Mouse (Mus musculus): Measurements from ENCODE around the gene Fkbp15.

Fkbp15 gene

GRCm38 (mm10) chr4:62360088-62360804 lies at the start of gene Fkbp15, which contains the start of gene Slc31a1:
Gene Fkbp15 (minus strand): TSS chr4:62360548.
Gene Slc31a1 (plus strand): TSS chr4:62360727.
- peak; percentile 92 to 95 for DNase-seq

GRCm38 (mm10) chr4:62409615-62410014 lies 49.3 kb upstream of the Fkbp15 start:
- peak in 1 of 2 experiments; percentile 7 for DNase-seq

- DNase-seq, result peak; percentile 94 to 96
Observed at GRCm38 (mm10) chr4:62408601-62409282, 48.4 kb upstream of the Fkbp15 start, which contains the start of the genes Cdc26 and Prpf4. Gene Cdc26 (minus strand): TSS chr4:62408642. Gene Prpf4 (plus strand): TSS chr4:62408797.

- peak; percentile 64 to 68 for DNase-seq
Observed at GRCm38 (mm10) chr4:62407730-62408582, 47.6 kb upstream of the Fkbp15 start.

GRCm38 (mm10) chr4:62406133-62406532 lies 45.8 kb upstream of the Fkbp15 start:
- no peak for DNase-seq

- no peak for DNase-seq
Observed at GRCm38 (mm10) chr4:62398956-62399355, 38.6 kb upstream of the Fkbp15 start.

- DNase-seq, result no peak
Observed at GRCm38 (mm10) chr4:62397616-62398365, 37.4 kb upstream of the Fkbp15 start.

- no peak for DNase-seq
Observed at GRCm38 (mm10) chr4:62395806-62396205, 35.5 kb upstream of the Fkbp15 start.

- no peak for DNase-seq
Observed at GRCm38 (mm10) chr4:62393459-62393858, 33.1 kb upstream of the Fkbp15 start.

- no peak for DNase-seq
Observed at GRCm38 (mm10) chr4:62391892-62392291, 31.5 kb upstream of the Fkbp15 start.

GRCm38 (mm10) chr4:62389592-62390512 lies 29.5 kb upstream of the Fkbp15 start:
- no peak for DNase-seq

- no peak for DNase-seq
Observed at GRCm38 (mm10) chr4:62385439-62385838, 25.1 kb upstream of the Fkbp15 start.

- no peak for DNase-seq
Observed at GRCm38 (mm10) chr4:62384159-62384558, 23.8 kb upstream of the Fkbp15 start.

GRCm38 (mm10) chr4:62383752-62384151 lies 23.4 kb upstream of the Fkbp15 start:
- no peak for DNase-seq

- DNase-seq, result no peak
Observed at GRCm38 (mm10) chr4:62383207-62383606, 22.9 kb upstream of the Fkbp15 start.

GRCm38 (mm10) chr4:62379724-62380381 lies 19.5 kb upstream of the Fkbp15 start:
- no peak for DNase-seq

- DNase-seq, result no peak
Observed at GRCm38 (mm10) chr4:62376123-62376522, 15.8 kb upstream of the Fkbp15 start.

GRCm38 (mm10) chr4:62374342-62374741 lies 14.0 kb upstream of the Fkbp15 start:
- DNase-seq, result no peak

GRCm38 (mm10) chr4:62373668-62374067 lies 13.3 kb upstream of the Fkbp15 start:
- no peak for DNase-seq

- no peak for DNase-seq
Observed at GRCm38 (mm10) chr4:62372818-62373520, 12.6 kb upstream of the Fkbp15 start.
